Mouse (Mus musculus): ENCODE measurements at regions not wholly inside any gene's neighbourhood (a gene's known extent, or its start where the extent isn't known, plus 50 kb on each side); places are given as distances from the start of the nearest gene placed in this dataset.

GRCm38 (mm10) chr13:99782883-99783721 lies 117.8 kb downstream of the Cartpt start:
- no peak overlapping the region for H3K4me3 ChIP-seq (ENCODE audit: insufficient read depth, low read depth, low read length)
- no peak for DNase-seq
- H3K36me3 ChIP-seq (ENCODE audit: control insufficient read depth, insufficient read depth, low read length): no peaks in the 10 kb centered on the region
- H3K4me1 ChIP-seq (ENCODE audit: control insufficient read depth, insufficient read depth, low read length): no peaks in the 10 kb centered on the region
- WGBS: 57% methylated on average over 15 of the region's 15 CpGs
- no peaks in the 10 kb centered on the region for H3K27me3 ChIP-seq (replicated peaks; ENCODE audit: control insufficient read depth, insufficient read depth, low read length)
- TF ChIP-seq POLR2A (IDR thresholded peaks at IDR 0.05; ENCODE audit: low read depth, low read length) (no peak), CTCF (conservative IDR thresholded peaks at IDR 0.05; ENCODE audit: insufficient read depth, insufficient read length, low read depth, low read length) (no peak)
- no peak overlapping the region for H3K27ac ChIP-seq (ENCODE audit: insufficient read depth, low read depth, low read length)

DNA sequence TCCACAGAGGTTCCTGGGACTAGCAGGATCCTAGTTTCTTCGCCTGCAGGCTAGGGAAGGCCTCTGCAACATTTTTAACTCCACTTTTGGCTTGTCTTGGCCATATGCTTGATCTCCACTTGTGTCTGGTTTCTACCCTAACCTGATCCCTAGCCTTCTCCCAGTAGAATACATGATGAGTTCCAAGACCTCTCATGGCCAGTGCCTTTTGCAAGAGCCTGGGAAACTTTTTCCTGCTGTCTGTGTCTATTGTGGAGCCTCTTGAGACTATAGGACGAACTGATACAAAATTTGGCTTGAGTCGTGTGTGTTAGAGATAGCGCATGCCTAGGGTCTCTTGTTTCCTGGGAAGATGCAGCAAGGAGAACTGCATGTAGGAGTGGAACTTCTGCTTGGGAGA lies 119.3 kb downstream of the Cartpt start:
- Histone ChIP-seq H3K4me1 (ENCODE audit: control insufficient read depth, insufficient read depth, low read length) (no peaks in the 10 kb centered on the region), H3K4me3 (ENCODE audit: insufficient read depth, low read depth, low read length) (no peak overlapping the region), H3K27me3 (replicated peaks; ENCODE audit: control insufficient read depth, insufficient read depth, low read length) (no peaks in the 10 kb centered on the region), H3K27ac (ENCODE audit: insufficient read depth, low read depth, low read length) (no peak overlapping the region), H3K36me3 (ENCODE audit: control insufficient read depth, insufficient read depth, low read length) (no peaks in the 10 kb centered on the region)
- 85% methylated on average over 4 of the region's 4 CpGs for WGBS
- no peak for DNase-seq
- TF ChIP-seq CTCF (conservative IDR thresholded peaks at IDR 0.05; ENCODE audit: insufficient read depth, insufficient read length, low read depth, low read length): no peak
- TF ChIP-seq POLR2A (IDR thresholded peaks at IDR 0.05; ENCODE audit: low read depth, low read length): no peak

DNA sequence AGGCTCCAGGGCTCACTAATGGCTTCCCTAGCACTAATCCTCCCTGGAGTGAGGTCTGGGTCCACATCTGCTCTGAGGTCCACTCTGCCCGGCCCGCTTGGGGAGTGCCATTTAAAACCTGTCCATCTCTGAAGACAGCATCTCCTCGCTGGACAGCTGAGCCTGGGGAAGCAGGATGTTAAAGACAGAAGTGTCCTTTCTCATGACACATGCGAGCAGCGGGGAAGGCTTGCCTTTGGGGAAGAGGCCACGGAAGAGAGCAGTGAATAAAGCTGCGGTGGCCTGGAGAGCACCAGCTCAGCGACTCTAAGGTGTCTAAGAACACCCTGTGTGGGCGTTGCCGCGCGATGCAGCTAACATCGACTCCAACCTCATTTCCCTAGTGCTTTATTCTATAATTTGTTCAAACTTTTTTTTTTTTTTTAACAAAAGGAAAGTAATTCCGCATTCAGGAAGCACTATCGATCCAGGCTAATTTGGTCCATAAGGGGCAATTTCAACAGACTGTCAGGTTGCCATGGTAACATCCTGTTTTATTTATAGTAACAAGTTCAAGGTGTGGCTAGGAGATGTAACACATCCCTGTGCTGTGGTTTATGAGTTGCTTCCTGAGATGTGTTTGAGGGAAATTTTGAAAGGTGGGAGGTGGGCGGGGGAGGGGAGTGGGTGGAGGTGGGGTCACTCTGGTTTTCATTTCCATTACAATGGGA lies 120.0 kb downstream of the Cartpt start:
- H3K27me3 ChIP-seq (replicated peaks; ENCODE audit: control insufficient read depth, insufficient read depth, low read length): no peaks in the 10 kb centered on the region
- 22% methylated on average over 16 of the region's 16 CpGs for WGBS
- no peak for TF ChIP-seq CTCF (conservative IDR thresholded peaks at IDR 0.05; ENCODE audit: insufficient read depth, insufficient read length, low read depth, low read length)

GRCm38 (mm10) chr13:99778747-99779146 lies 122.1 kb downstream of the Cartpt start:
- DNase-seq: no peak
- H3K36me3 ChIP-seq (ENCODE audit: control insufficient read depth, insufficient read depth, low read length): no peaks in the 10 kb centered on the region
- H3K4me3 ChIP-seq (ENCODE audit: insufficient read depth, low read depth, low read length): no peak overlapping the region
- no peak overlapping the region for H3K27ac ChIP-seq (ENCODE audit: insufficient read depth, low read depth, low read length)
- no peaks in the 10 kb centered on the region for H3K4me1 ChIP-seq (ENCODE audit: control insufficient read depth, insufficient read depth, low read length)
- no peak for TF ChIP-seq POLR2A (IDR thresholded peaks at IDR 0.05; ENCODE audit: low read depth, low read length)
- TF ChIP-seq CTCF (conservative IDR thresholded peaks at IDR 0.05; ENCODE audit: insufficient read depth, insufficient read length, low read depth, low read length): no peak
- 86% methylated on average over 2 of the region's 2 CpGs for WGBS
- no peaks in the 10 kb centered on the region for H3K27me3 ChIP-seq (replicated peaks; ENCODE audit: control insufficient read depth, insufficient read depth, low read length)

More for the DNA sequence above, 120.0 kb downstream of the Cartpt start:
- no peak overlapping the region for H3K4me3 ChIP-seq (ENCODE audit: insufficient read depth, low read depth, low read length)
- no peaks in the 10 kb centered on the region for H3K4me1 ChIP-seq (ENCODE audit: control insufficient read depth, insufficient read depth, low read length)
- no peak for DNase-seq
- no peak overlapping the region for H3K27ac ChIP-seq (ENCODE audit: insufficient read depth, low read depth, low read length)
- no peaks in the 10 kb centered on the region for H3K36me3 ChIP-seq (ENCODE audit: control insufficient read depth, insufficient read depth, low read length)

DNA sequence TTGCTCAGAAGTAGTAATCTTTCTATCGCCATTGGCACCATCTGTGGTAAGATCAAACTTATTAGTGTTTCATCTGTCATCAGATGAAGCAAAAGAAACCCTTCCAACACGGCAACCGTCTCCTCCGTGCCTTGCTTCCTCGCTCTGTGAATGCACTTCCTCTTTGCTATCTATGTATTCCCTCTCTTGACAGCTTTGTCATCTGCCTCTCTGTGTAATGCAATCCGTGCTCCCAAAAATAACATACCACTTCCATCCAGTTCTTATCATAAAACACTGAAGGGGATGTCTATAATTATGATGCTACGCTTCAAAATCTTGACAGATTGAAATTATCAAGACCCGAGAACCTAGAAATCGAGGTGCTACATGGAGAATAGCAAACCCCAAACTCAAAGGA lies 123.2 kb downstream of the Cartpt start:
- Histone ChIP-seq H3K27me3 (replicated peaks; ENCODE audit: control insufficient read depth, insufficient read depth, low read length) (no peaks in the 10 kb centered on the region), H3K27ac (ENCODE audit: insufficient read depth, low read depth, low read length) (no peak overlapping the region), H3K4me1 (ENCODE audit: control insufficient read depth, insufficient read depth, low read length) (no peaks in the 10 kb centered on the region), H3K4me3 (ENCODE audit: insufficient read depth, low read depth, low read length) (no peak overlapping the region), H3K36me3 (ENCODE audit: control insufficient read depth, insufficient read depth, low read length) (no peaks in the 10 kb centered on the region)
- 75% methylated on average over 9 of the region's 9 CpGs for WGBS
- TF ChIP-seq CTCF (conservative IDR thresholded peaks at IDR 0.05; ENCODE audit: insufficient read depth, insufficient read length, low read depth, low read length): no peak
- TF ChIP-seq POLR2A (IDR thresholded peaks at IDR 0.05; ENCODE audit: low read depth, low read length): no peak
- no peak for DNase-seq

- Histone ChIP-seq H3K36me3 (ENCODE audit: control insufficient read depth, insufficient read depth, low read length) (no peaks in the 10 kb centered on the region), H3K27ac (ENCODE audit: insufficient read depth, low read depth, low read length) (no peak overlapping the region), H3K4me1 (ENCODE audit: control insufficient read depth, insufficient read depth, low read length) (no peaks in the 10 kb centered on the region), H3K4me3 (ENCODE audit: insufficient read depth, low read depth, low read length) (no peak overlapping the region), H3K27me3 (replicated peaks; ENCODE audit: control insufficient read depth, insufficient read depth, low read length) (no peaks in the 10 kb centered on the region)
- 33% methylated on average over 5 of the region's 5 CpGs for WGBS
- peak; percentile 11 for DNase-seq
- no peak for TF ChIP-seq POLR2A (IDR thresholded peaks at IDR 0.05; ENCODE audit: low read depth, low read length)
- no peak for TF ChIP-seq CTCF (conservative IDR thresholded peaks at IDR 0.05; ENCODE audit: insufficient read depth, insufficient read length, low read depth, low read length)
These were observed 134.9 kb downstream of the Cartpt start for GRCm38 (mm10) chr13:99765965-99766364.

GRCm38 (mm10) chr13:99764764-99765163 lies 136.1 kb downstream of the Cartpt start:
- TF ChIP-seq POLR2A (IDR thresholded peaks at IDR 0.05; ENCODE audit: low read depth, low read length) (no peak), CTCF (conservative IDR thresholded peaks at IDR 0.05; ENCODE audit: insufficient read depth, insufficient read length, low read depth, low read length) (no peak)
- Histone ChIP-seq H3K36me3 (ENCODE audit: control insufficient read depth, insufficient read depth, low read length) (no peaks in the 10 kb centered on the region), H3K4me3 (ENCODE audit: insufficient read depth, low read depth, low read length) (no peak overlapping the region), H3K27ac (ENCODE audit: insufficient read depth, low read depth, low read length) (no peak overlapping the region), H3K27me3 (replicated peaks; ENCODE audit: control insufficient read depth, insufficient read depth, low read length) (no peaks in the 10 kb centered on the region), H3K4me1 (ENCODE audit: control insufficient read depth, insufficient read depth, low read length) (no peaks in the 10 kb centered on the region)
- WGBS: 90% methylated on average over 3 of the region's 3 CpGs
- no peak for DNase-seq
